Mouse (Mus musculus) heart, adult 2 months (tissue): Measurements from ENCODE around the gene Ikbke.

ENCODE experiments used
- CTCF ChIP-seq: fragments of 200-600 bp; IDR thresholded peaks from 2 replicates; pipeline ENCODE4 v1.8.1; 2022; ENCODE audit warnings: antibody characterized with exemption, mild to moderate bottlenecking, moderate library complexity
- EP300 ChIP-seq: fragments of 200-500 bp; IDR thresholded peaks from 2 replicates; pipeline ENCODE4 v1.6.1; 2011; ENCODE audit warnings: low read depth, low read length, control low read depth; ENCODE audit not compliant: insufficient read depth
- POLR2A ChIP-seq: fragments of 200-500 bp; IDR thresholded peaks from 2 replicates; pipeline ENCODE4 v1.6.1; 2011; ENCODE audit warnings: mild to moderate bottlenecking, low read depth, low read length, control low read depth; ENCODE audit not compliant: insufficient read depth

GRCm38 (mm10) chr1:131293922-131294250, 14.5 kb upstream of the Ikbke start:
- TF ChIP-seq POLR2A (no peak), CTCF (no peak), EP300 (no peak)
